Mouse (Mus musculus) limb, embryonic 14.5 days (tissue): Measurements from ENCODE around the gene Taldo1. TPM values are rescaled to one million over a fixed set of nuclear protein-coding genes. Genes with fewer than 3 reads are reported as not detected.

ENCODE experiments used
- ATAC-seq: fragments of 200-750 bp; cut with Nextera tagmentation; 2 replicates; pipeline ENCODE4 v1.8.0; 2017; ENCODE audit warnings: low read depth, moderate number of reproducible peaks, moderate TSS enrichment; ENCODE audit not compliant: low FRiP score
- DNase-seq: peaks from one replicate; pipeline ENCODE4 v3.0.0-alpha.2; 2015; ENCODE audit warnings: low spot score
- H3K27ac ChIP-seq: fragments of 300-500 bp; sonication (generic); replicated peaks from 2 replicates; pipeline ENCODE4 v1.5.1; 2014; ENCODE audit warnings: low read depth, mild to moderate bottlenecking, low read length, moderate library complexity, mixed read lengths
- H3K27me3 ChIP-seq: fragments of 300-500 bp; sonication (generic); 2 replicates; pipeline ENCODE4 v1.6.1; 2014; ENCODE audit warnings: low read length, mixed read lengths; ENCODE audit not compliant: control insufficient read depth, insufficient read depth
- H3K36me3 ChIP-seq: fragments of 300-500 bp; sonication (generic); 2 replicates; pipeline ENCODE4 v1.6.1; 2014; ENCODE audit warnings: mild to moderate bottlenecking, low read length, moderate library complexity, mixed read lengths; ENCODE audit not compliant: control insufficient read depth, insufficient read depth
- H3K4me1 ChIP-seq: fragments of 300-500 bp; sonication (generic); 2 replicates; pipeline ENCODE4 v1.6.1; 2014; ENCODE audit warnings: antibody characterized with exemption, low read length, mixed read lengths; ENCODE audit not compliant: control insufficient read depth, insufficient read depth
- H3K4me2 ChIP-seq: fragments of 300-500 bp; sonication (generic); replicated peaks from 2 replicates; pipeline ENCODE4 v1.6.1; 2014; ENCODE audit warnings: low read depth, mild to moderate bottlenecking, low read length, moderate library complexity; ENCODE audit not compliant: severe bottlenecking
- H3K4me3 ChIP-seq: fragments of 300-500 bp; sonication (generic); replicated peaks from 2 replicates; pipeline ENCODE4 v1.5.1; 2014; ENCODE audit warnings: low read length
- H3K9ac ChIP-seq: fragments of 300-500 bp; sonication (generic); 2 replicates; pipeline ENCODE4 v1.6.1; 2014; ENCODE audit warnings: mild to moderate bottlenecking, low read depth, low read length, moderate library complexity; ENCODE audit not compliant: severe bottlenecking
- H3K9me3 ChIP-seq: fragments of 300-500 bp; sonication (generic); 2 replicates; pipeline ENCODE4 v1.6.1; 2016; ENCODE audit warnings: low read length; ENCODE audit not compliant: control insufficient read depth
- POLR2A ChIP-seq: fragments of 200-500 bp; IDR thresholded peaks from 2 replicates; pipeline ENCODE4 v1.8.0; 2012; ENCODE audit warnings: inconsistent platforms, mild to moderate bottlenecking, moderate library complexity, borderline replicate concordance; ENCODE audit not compliant: insufficient read depth, insufficient read length; ENCODE audit errors: extremely low read depth
- WGBS: fragments of 180-500 bp; shearing (Covaris S2); extraction: QIAGEN DNeasy Blood & Tissue Kit; methylation state at CpG from one replicate; pipeline ENCODE4 v1.1.7; 2014; 5-methylcytosine and 5-hydroxymethylcytosine counted together
- polyA plus RNA-seq, 2 experiments: library from polyadenylated mRNA; depleted of rRNA in 1 of 2; stranded (reverse) in 1 of 2; unstranded in 1 of 2; fragments of >200 nt; fragmentation: Nextera tagmentation in 1 of 2; extraction: Ambion mirVana in 1 of 2; gene quantifications; 2 replicates each; pipeline versions ENCODE4 v1.2.1 to v1.2.3; 2012 to 2014

The Taldo1 gene
- polyA plus RNA-seq, 2 experiments, result 188 to 238 TPM

- H3K27ac ChIP-seq, result no peak overlapping the region
- H3K36me3 ChIP-seq, result no peaks in the 10 kb centered on the region
- DNase-seq (no peak), ATAC-seq (no peak)
- 79% methylated on average over 8 of the region's 8 CpGs for WGBS
- no peak overlapping the region for H3K4me3 ChIP-seq
- no peak overlapping the region for H3K9ac ChIP-seq
- H3K9me3 ChIP-seq, result no peaks in the 10 kb centered on the region
- TF ChIP-seq POLR2A, result no peak
- H3K4me2 ChIP-seq, result no peak overlapping the region
- H3K4me1 ChIP-seq, result no peaks in the 10 kb centered on the region
- H3K27me3 ChIP-seq, result no peaks in the 10 kb centered on the region
Observed at GRCm38 (mm10) chr7:141355051-141355450, 36.9 kb upstream of the Taldo1 start.

- H3K36me3 ChIP-seq, result no peaks in the 10 kb centered on the region
- no peak overlapping the region for H3K9ac ChIP-seq
- 0 out of 2 replicates have a peak, but pooled peaks cover 2% of the 10 kb centered on the region for H3K27me3 ChIP-seq
- no peak overlapping the region for H3K4me2 ChIP-seq
- no peaks in the 10 kb centered on the region for H3K9me3 ChIP-seq
- H3K4me3 ChIP-seq, result no peak overlapping the region
- H3K27ac ChIP-seq, result no peak overlapping the region
- H3K4me1 ChIP-seq, result no peaks in the 10 kb centered on the region
- no peak for TF ChIP-seq POLR2A
- ATAC-seq (no peak), DNase-seq (no peak)
- 59% methylated on average over 12 of the region's 12 CpGs for WGBS
Observed at GRCm38 (mm10) chr7:141355626-141356326, 36.2 kb upstream of the Taldo1 start.

- Histone ChIP-seq H3K27me3 (peaks cover 13% of the 10 kb centered on the region; the same call in 1 of the 2 replicates), H3K36me3 (no peaks in the 10 kb centered on the region), H3K27ac (no peak overlapping the region), H3K9me3 (no peaks in the 10 kb centered on the region), H3K4me3 (no peak overlapping the region), H3K9ac (no peak overlapping the region), H3K4me2 (no peak overlapping the region), H3K4me1 (no peaks in the 10 kb centered on the region)
- no peak for TF ChIP-seq POLR2A
- DNase-seq (no peak), ATAC-seq (no peak)
- WGBS, result 75% methylated on average over 14 of the region's 14 CpGs
Observed at GRCm38 (mm10) chr7:141356971-141357370, 35.0 kb upstream of the Taldo1 start.

GRCm38 (mm10) chr7:141361510-141361909 lies 30.5 kb upstream of the Taldo1 start:
- no peak overlapping the region for H3K4me2 ChIP-seq
- no peak for DNase-seq
- ATAC-seq, result no peak
- no peak overlapping the region for H3K27ac ChIP-seq
- no peak overlapping the region for H3K9ac ChIP-seq
- no peaks in the 10 kb centered on the region for H3K9me3 ChIP-seq
- H3K4me3 ChIP-seq, result no peak overlapping the region
- peaks cover 13% of the 10 kb centered on the region; the same call in 1 of the 2 replicates for H3K27me3 ChIP-seq
- H3K4me1 ChIP-seq, result no peaks in the 10 kb centered on the region
- H3K36me3 ChIP-seq, result no peaks in the 10 kb centered on the region
- no peak for TF ChIP-seq POLR2A
- WGBS, result 15% methylated on average over 22 of the region's 24 CpGs

- no peak for TF ChIP-seq POLR2A
- Histone ChIP-seq H3K27me3 (peaks cover 13% of the 10 kb centered on the region; the same call in 1 of the 2 replicates), H3K36me3 (no peaks in the 10 kb centered on the region), H3K4me1 (no peaks in the 10 kb centered on the region), H3K4me3 (no peak overlapping the region), H3K9ac (no peak overlapping the region), H3K9me3 (no peaks in the 10 kb centered on the region), H3K27ac (no peak overlapping the region), H3K4me2 (no peak overlapping the region)
- ATAC-seq (peak; percentile 77; the same call in 1 of the 2 replicates), DNase-seq (peak; percentile 82)
- WGBS, result 53% methylated on average over 4 of the region's 4 CpGs
Observed at GRCm38 (mm10) chr7:141363106-141363751, 28.8 kb upstream of the Taldo1 start.
